Mouse (Mus musculus): ENCODE measurements around the gene Odf4.

DNA sequence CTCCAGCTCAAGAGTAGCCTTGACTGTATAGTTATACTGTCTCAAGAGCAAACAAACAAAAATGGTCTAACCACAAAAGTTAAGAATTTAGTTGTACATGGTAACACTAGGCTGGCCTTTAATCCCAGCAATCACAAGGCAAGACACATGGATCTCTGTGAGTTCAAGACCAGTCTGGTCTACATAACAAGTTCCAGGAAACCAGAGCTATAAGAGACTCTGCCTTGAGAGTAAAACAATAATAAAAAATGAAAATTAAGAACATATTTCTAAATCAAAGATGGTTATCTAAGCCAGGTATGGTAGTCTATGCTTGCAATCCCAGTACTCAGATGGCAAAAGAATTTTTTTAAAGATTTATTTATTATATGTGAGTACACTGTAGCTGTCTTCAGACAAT lies 38.2 kb upstream of the Odf4 start:
- TF ChIP-seq POLR2A (IDR thresholded peaks at IDR 0.05; ENCODE audit: control insufficient read depth, extremely low read depth, insufficient read depth, low read length, poor library complexity), result no peak
- no peak for TF ChIP-seq CTCF (IDR thresholded peaks at IDR 0.05; ENCODE audit: borderline replicate concordance, control insufficient read depth, extremely low read depth, insufficient read depth, low read length, poor library complexity)
